Mouse (Mus musculus) heart, adult 11 months (tissue): ENCODE results near the gene Kcnip1.

Experiments
- DNase-seq: peaks from one replicate; pipeline ENCODE4 v3.0.0; 2022

Gene Kcnip1

GRCm38 (mm10) chr11:33890382-33890781, 102.6 kb downstream of the Kcnip1 start:
- DNase-seq = peak; percentile 53

- peak; percentile 5 for DNase-seq
Observed at GRCm38 (mm10) chr11:33887660-33888059, 105.3 kb downstream of the Kcnip1 start.

- peak; percentile 37 for DNase-seq
Observed at GRCm38 (mm10) chr11:33885981-33886380, 107.0 kb downstream of the Kcnip1 start.

GRCm38 (mm10) chr11:33882731-33883328, 110.1 kb downstream of the Kcnip1 start:
- peak; percentile 84 for DNase-seq

- DNase-seq = peak; percentile 30
Observed at GRCm38 (mm10) chr11:33874925-33875324, 118.0 kb downstream of the Kcnip1 start.

GRCm38 (mm10) chr11:33873071-33873781, 119.7 kb downstream of the Kcnip1 start:
- DNase-seq = peak; percentile 88

GRCm38 (mm10) chr11:33872716-33873048, 120.3 kb downstream of the Kcnip1 start:
- DNase-seq = peak; percentile 83

GRCm38 (mm10) chr11:33871998-33872715, 120.8 kb downstream of the Kcnip1 start:
- peak; percentile 85 for DNase-seq

GRCm38 (mm10) chr11:33870246-33870645, 122.7 kb downstream of the Kcnip1 start:
- no peak for DNase-seq

GRCm38 (mm10) chr11:33869559-33869958, 123.4 kb downstream of the Kcnip1 start:
- no peak for DNase-seq

- DNase-seq = peak; percentile 11
Observed at GRCm38 (mm10) chr11:33866775-33867174, 126.2 kb downstream of the Kcnip1 start.

GRCm38 (mm10) chr11:33864245-33864644, 128.7 kb downstream of the Kcnip1 start:
- DNase-seq = peak; percentile 83

- peak; percentile 33 for DNase-seq
Observed at GRCm38 (mm10) chr11:33861823-33862222, 131.1 kb downstream of the Kcnip1 start.

GRCm38 (mm10) chr11:33860905-33861582, 131.9 kb downstream of the Kcnip1 start:
- peak; percentile 90 for DNase-seq

- DNase-seq = peak; percentile 95
Observed at GRCm38 (mm10) chr11:33849614-33850013, 143.3 kb downstream of the Kcnip1 start.

GRCm38 (mm10) chr11:33848685-33849084, 144.3 kb downstream of the Kcnip1 start:
- no peak for DNase-seq

GRCm38 (mm10) chr11:33845931-33846330, 147.0 kb downstream of the Kcnip1 start:
- no peak for DNase-seq

- no peak for DNase-seq
Observed at GRCm38 (mm10) chr11:33843294-33843864, 149.6 kb downstream of the Kcnip1 start.

GRCm38 (mm10) chr11:33839049-33839448, 153.9 kb downstream of the Kcnip1 start:
- DNase-seq = no peak

GRCm38 (mm10) chr11:33829774-33830173, 163.2 kb downstream of the Kcnip1 start:
- no peak for DNase-seq

- no peak for DNase-seq
Observed at GRCm38 (mm10) chr11:33827829-33828206, 165.1 kb downstream of the Kcnip1 start.

GRCm38 (mm10) chr11:33827085-33827828, 165.7 kb downstream of the Kcnip1 start:
- DNase-seq = no peak
